Mouse (Mus musculus) mesoderm, embryonic 11.5 days (tissue): ENCODE results near the gene Kcnab3.

Experiments used
- DNase-seq: peaks from one replicate; pipeline ENCODE4 v3.0.0-alpha.2; 2012; ENCODE audit warnings: low read depth, low spot score

The Kcnab3 gene

DNA sequence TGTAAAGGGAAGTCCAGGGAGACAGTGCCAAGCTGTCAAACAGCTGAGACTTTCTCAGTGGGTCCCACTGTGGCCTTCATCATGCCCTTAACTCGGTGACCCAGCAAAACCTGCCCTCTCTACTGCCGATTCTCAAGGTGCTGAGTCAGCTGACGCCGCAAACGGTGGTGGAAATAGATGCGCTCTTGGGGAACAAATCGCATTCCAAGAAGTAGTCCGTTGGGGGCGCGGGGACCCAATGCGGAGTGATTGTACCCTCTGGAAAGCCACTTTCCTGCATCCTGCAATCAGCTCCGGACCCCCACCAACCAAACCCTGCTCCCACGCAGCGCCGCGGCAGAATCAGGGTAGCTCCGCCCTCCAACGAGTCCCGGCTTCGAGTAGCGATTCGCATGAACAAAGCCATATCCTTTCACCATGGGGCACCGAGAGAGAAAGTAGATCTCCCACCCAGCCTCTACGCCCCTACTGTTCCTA, 5.9 kb downstream of the Kcnab3 start:
- peak; percentile 80 for DNase-seq

GRCm38 (mm10) chr11:69332713-69333253, 6.7 kb downstream of the Kcnab3 start:
- DNase-seq = no peak

DNA sequence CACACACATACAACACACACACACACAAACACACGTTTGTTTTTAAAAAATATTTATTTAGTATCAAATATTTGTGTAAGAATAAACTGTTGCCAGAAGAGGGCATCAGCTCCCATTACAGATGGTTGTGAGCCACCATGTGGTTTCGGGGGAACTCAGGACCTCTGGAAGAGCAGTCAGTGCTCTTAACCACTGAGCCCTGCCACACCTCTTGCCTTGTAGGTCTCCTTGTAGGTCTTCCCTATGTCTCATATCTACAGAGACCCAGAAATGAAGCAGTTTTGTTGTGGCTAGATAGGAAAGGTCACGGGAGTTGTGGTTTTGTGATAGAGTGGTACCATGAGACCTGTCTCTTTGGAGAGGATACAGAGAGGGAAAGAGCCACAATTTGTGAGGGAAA, 7.9 kb downstream of the Kcnab3 start:
- no peak for DNase-seq

DNA sequence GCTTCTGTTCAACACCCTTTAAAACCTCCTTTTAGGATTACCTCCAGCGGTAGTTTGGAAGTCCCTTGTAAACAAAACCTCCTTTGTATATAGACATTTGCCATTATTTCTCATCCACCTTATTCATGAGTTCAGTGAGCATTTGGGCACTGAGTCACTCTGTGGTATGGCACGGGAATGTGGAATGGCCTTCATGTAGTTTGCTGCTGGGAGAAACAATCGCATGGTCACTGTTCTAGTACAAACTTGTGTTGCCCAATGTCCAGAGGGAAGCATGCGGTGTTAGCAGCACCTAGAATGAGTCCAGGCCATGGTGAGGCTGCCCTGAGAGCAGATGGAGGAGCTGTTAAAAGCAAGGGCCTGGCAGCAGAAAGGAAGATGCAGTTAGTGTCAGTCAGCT, 8.7 kb downstream of the Kcnab3 start:
- DNase-seq = no peak

DNA sequence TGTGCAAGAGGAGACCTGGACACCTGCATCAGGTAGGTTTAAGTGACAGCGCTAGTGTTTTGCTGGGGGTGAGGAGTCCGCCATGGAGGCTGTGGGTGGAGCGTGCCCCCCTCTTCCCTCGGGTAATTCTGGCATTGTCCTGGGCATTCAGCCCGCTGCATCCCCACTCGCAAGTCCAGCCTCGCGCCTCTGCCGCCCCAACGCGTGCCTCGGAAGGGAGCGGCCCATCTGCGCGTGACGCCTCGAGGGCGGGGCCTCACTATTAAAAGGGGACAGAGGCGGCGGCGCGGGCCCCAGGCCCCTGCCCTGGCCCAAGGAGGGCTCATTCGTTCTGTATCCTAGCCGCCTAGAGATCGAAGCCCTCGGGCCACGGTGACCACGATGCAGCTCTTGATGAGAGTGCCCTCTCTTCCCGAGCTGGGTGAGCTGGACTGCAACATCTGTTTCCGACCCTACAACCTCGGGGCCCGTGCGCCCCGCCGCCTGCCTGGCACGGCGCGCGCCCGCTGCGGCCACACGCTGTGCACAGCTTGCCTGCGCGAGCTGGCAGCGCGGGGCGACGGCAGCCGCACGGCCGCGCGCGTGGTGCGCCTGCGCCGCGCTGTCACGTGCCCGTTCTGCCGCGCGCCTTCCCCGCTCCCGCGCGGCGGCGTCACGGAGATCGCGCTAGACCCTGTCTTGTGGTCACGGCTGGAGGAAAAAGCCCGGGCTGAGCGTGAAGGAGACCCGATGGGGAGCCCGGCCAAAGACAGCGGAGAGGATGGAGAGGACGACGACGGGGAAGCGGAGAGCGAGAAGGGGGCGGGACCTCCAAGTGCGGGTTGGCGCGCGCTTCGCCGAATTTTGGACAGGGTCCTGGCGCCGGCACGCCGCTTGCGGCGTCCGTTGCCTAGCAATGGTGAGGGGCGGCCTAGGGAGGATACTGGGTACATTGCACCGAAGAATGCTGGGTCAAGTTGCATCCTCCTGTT, 14.4 kb downstream of the Kcnab3 start, which contains the start of gene Rnf227:
Gene Rnf227, plus strand, starts transcription at position 301 of the 971 bp plus-strand sequence.
- DNase-seq = peak; percentile 84

GRCm38 (mm10) chr11:69346441-69346840, 20.4 kb downstream of the Kcnab3 start:
- DNase-seq = no peak

DNA sequence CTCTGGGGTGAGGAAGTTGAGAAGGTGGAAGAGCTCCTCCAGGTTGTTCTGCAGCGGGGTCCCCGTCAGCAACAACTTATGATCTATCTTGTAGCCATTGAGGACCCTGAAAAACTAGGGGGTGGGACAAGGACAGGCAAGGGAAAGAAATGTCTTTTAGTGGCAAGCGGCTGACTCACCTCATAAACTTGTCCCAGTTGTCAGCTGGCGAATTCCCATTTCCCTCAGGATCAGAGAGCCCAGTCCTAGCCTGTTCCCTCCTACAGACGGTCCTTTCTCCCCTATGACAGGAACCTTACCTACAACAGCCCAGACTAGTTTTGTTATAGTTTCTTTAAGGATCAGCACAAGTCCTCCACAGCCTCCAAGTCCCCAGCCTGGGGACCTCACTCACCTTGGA, 30.5 kb downstream of the Kcnab3 start:
- no peak for DNase-seq

DNA sequence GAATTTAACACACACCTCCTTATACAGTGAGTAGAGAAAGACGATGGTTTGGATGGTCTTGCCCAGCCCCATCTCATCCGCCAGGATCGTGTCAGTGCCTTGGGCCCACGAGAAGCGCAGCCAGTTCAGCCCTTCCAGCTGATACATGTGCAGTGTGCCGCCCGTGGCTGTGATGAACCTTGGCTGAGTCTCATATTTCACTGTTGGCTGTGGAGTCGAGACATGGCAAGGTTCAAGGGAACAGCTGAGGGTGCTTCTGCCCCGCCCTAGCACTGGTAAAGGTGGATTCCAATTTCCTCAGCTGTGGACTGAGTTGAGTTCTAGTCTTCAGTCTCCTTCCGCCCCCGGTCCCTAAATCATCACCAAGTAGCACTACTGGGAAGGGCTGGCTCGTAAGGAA, 31.6 kb downstream of the Kcnab3 start:
- DNase-seq = no peak

- no peak for DNase-seq
Measured at GRCm38 (mm10) chr11:69362021-69362420, 36.0 kb downstream of the Kcnab3 start.

DNA sequence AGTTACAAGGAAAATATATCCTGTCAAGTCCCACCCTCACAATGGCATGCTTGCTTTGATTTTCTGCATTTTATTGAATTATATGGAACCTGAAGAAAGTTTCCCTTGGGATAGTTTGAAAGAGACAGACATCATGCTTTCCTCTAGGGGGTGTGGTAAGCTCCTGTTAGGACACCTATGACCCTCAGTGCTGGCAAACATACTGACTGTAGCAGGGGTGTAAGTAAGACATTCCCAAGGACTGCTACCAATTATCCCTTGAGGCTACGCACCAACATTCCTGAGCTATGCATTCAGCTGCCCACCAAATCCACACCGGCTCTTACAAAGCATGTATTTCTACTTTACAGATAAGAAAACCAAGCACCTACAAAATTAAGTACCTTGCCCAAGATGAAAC, 36.4 kb downstream of the Kcnab3 start:
- no peak for DNase-seq

DNA sequence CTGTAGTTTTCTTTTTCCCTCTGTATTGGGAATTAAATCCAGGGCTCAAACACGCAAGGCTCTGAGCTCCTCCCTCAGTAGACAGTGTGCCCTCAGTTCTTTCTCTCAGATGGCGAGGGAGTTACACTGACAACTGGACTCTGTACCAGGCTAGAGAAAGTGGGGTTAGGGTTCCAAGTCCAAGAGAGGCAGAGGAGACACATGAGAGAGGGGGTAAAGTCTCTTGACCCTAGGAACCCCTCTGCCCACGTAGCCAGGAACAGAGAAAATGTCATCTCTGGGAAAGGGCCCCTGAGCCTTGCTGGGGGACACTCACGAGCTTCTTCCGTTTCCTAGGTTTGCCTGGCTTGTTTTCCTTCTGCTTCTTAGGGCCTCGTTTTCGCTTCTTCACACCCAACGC, 38.3 kb downstream of the Kcnab3 start:
- no peak for DNase-seq

DNA sequence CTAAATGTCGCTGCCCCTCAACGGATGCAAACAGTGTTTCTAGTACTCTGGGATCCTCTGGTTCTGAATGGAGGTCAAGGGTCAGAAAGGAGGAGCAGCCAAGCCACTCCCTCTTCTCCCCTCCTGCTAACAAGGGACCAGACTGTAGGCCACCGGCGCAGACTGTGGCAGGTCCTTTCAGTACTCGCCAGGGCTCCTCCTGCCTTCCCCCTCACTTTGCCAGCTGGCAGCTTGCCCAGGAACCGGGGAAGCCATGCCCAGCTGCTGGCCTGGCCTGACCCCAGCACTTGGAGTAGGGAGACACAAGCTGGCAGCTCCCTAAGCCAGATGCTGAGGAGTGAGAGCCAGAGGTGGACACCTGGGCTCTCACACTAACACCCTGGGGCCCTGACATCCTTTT, 38.9 kb downstream of the Kcnab3 start:
- DNase-seq = peak; percentile 73

GRCm38 (mm10) chr11:69365722-69366121, 39.7 kb downstream of the Kcnab3 start:
- DNase-seq = no peak

GRCm38 (mm10) chr11:69366157-69366854, 40.2 kb downstream of the Kcnab3 start:
- DNase-seq = peak; percentile 95

GRCm38 (mm10) chr11:69366855-69367615, 41.0 kb downstream of the Kcnab3 start:
- DNase-seq = no peak

DNA sequence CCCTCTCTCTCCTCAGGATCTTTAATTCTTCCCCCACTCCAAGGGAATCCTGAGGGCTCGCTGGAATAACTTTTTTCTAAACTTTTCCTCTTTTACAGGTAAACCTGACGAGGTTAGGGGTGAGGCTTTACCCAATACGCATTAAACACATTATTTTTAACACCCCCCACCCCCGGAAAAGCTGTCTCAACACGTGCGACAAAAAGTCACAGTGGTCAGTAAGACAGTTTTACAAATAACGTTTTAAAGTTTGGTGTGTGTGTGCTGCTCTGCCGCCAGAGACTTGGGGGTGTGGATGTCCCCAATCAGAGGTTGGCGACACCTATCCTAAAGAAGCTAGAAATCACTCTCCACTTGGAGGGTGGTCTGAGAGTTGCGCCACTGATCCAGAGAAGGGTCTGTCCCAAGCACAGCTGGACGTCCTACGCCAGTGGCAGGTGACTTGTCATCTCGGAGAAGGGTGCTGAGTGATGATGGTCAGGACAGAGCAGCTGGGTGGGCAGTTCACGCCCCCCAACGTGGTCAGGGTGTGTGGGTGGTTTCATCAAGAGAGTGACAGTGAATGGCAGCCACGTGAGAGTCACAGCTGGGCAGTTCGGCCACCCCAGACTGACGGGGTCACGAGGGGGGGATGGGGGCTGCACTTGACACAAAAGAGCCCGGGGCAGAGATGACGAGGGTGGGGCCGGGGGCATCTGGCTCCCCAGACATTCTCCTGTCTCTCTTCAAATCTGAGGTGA, 41.7 kb downstream of the Kcnab3 start:
- peak; percentile 76 for DNase-seq

DNA sequence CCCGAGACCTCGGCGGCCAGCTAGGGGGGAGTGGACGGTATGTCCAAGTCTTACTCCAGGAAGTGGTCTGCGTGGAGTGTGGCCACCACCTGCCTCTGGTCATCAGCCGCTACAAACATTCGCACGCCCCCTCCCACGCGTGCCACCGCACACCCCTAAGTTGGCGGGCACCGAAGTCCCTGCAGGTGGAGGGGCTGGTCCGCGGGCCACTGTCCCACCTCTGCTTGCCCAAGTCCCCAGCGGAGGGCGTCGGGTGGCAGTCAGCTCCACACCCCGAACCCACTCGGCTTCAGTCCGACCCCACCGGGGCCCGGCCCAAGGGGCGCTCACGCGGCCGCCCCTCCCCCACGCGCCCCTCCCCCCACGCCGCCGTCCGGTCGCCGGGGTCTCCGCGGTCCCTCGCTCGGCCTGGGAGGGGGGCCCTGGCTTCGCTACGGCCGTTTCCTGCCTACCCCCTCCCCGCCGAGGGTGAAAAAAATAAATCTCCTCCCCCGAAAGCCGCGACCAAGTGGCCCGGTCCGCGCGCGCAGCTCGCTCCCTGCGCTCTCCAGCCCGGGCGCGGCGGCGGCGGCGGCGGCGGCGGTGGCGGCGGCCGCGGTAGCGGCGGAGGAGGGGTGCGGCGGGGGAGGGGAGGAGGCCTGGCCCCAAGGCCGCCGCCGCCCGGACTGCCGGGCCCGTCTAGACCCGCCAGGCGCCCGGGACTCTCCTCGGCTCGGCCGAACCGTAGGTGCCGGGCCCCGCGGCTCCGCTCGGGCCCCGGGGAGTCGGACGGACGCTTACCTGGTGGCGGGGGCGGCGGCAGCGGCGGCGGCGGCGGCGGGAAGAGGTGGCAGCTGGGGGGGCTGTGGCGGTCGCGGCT, 42.5 kb downstream of the Kcnab3 start:
- no peak for DNase-seq

DNA sequence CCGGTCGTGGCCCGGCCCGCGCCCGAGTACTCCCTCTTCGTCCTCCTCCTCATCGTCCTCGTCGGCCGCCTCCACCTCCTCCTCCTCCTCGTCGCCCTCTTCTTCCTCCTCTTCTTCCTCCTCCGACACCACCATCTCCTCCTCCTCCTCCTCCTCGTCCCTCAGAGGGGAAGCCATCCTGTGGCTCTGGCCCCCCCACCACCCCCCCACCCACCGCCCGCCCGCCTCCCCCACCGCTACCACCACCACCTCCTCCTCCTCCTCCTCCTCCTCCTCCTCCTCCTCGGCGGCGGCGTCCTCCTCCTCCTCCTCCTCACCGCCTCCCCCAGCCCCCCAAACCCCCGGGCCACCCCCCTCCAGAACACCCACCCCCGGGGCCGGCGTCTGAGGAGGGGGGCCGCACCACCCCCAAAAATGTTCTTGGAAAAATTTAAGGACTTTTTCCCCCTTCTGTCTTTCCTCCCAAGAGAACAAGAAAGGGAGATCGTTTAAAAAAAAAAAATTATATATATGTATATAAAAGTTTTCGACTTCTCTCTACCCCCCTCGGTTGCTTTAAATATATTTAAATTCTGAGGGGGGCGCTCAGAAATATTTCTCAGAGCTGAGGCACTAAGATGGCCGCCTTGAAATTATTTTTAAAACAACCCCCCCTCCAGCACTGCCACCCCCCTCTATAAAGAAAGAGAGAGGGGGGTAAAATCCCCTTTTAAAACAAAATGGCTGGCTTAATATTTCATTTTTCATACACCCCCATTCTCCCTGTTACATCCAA, 43.3 kb downstream of the Kcnab3 start, which contains the start of gene Chd3:
Gene Chd3, minus strand, starts transcription at position 192 of the 775 bp plus-strand sequence.
- no peak for DNase-seq
